Mouse (Mus musculus): ENCODE measurements around the gene Ehd4.

The Ehd4 gene

GRCm38 (mm10) chr2:120144390-120144789 is 10.0 kb downstream of the Ehd4 start:
- no peak for DNase-seq (ENCODE audit: low read depth, low spot score)

DNA sequence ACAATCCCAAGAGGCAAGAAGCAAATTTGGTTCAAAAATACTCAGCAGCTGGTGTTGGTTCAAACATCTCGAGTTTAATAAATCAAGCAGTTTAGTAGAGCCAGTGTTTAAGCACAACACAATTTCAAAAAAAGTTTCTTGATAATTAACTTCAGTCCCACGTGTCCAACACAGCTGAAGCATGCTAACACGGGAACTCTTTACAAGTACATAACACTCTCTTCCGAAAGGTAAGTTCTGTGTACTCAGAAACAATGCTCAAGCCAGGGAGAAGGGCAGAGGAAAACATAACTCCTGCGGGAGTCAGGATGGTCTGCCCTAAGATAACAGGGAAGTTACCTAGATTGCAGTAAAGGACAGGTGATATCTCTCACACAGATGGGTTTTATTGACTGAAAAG is 12.1 kb downstream of the Ehd4 start:
- no peak for DNase-seq (ENCODE audit: low read depth, low spot score)

GRCm38 (mm10) chr2:120141671-120142070 is 12.7 kb downstream of the Ehd4 start:
- DNase-seq (ENCODE audit: low read depth, low spot score) = no peak

- no peak for DNase-seq (ENCODE audit: low read depth, low spot score)
Observed at GRCm38 (mm10) chr2:120140326-120140725, 14.1 kb downstream of the Ehd4 start.

DNA sequence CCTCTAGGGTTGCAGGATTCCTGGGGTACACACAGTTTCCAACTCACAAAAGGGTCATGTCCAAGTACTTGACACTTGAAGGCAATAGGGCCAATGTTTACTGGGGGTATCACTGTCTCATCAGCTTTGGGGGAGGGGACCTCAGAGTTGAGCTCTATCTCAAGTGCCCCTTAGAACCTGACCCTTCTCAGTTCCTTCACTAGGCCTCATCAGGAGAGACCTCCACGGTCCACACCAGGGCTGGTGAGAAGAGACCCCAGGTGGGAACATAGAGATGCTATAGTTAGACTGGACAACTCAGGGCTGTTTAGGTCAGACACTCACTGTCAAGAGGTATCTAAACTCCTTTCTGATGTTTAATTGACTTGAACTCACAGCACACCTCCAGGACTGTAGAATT is 15.3 kb downstream of the Ehd4 start:
- no peak for DNase-seq (ENCODE audit: low read depth, low spot score)

- DNase-seq (ENCODE audit: low read depth, low spot score) = no peak
Observed at GRCm38 (mm10) chr2:120137281-120137680, 17.1 kb downstream of the Ehd4 start.

GRCm38 (mm10) chr2:120134453-120135075 is 19.8 kb downstream of the Ehd4 start:
- DNase-seq (ENCODE audit: low read depth, low spot score) = no peak

DNA sequence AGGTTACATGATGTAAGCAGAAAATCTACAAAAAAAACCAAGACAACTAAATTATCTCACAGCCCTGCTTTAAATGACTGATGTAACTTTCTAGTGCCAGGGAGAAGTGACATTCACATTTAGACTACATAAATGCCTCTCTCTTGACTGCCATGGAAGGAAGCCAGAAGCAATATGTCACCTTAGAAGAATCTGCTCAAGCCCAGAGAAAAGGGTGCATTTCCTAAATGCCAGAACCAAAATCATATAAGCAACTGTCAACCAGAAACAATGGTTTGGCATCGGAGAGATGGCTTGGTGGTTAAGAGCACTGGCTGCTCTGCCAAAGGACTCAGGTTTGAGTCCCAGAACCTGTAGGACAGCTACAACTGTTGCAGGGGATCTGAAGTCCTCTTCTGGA is 22.5 kb downstream of the Ehd4 start:
- no peak for DNase-seq (ENCODE audit: low read depth, low spot score)

GRCm38 (mm10) chr2:120129252-120129908 is 25.0 kb downstream of the Ehd4 start:
- no peak for DNase-seq (ENCODE audit: low read depth, low spot score)

- no peak for DNase-seq (ENCODE audit: low read depth, low spot score)
Observed at GRCm38 (mm10) chr2:120128611-120129051, 25.8 kb downstream of the Ehd4 start.

DNA sequence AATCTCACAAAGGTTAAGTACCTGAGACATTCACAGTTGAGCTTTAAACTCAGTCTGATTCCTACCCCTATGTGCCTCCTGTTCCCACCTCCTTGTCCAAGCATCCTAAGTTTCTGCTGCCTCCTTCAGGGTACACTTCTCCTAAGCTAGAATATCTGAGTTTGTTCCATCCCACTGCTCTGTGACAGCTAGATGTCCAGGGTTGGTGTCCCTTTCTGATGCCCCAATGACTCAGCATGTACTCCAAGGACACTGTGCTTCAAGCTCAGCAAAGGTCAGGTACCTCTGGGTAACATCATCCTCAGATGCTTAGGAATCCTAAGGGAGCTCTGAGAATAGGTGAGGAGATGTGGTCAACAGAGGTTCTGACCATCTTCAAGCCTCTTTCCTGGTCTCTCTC is 26.4 kb downstream of the Ehd4 start:
- no peak for DNase-seq (ENCODE audit: low read depth, low spot score)

DNA sequence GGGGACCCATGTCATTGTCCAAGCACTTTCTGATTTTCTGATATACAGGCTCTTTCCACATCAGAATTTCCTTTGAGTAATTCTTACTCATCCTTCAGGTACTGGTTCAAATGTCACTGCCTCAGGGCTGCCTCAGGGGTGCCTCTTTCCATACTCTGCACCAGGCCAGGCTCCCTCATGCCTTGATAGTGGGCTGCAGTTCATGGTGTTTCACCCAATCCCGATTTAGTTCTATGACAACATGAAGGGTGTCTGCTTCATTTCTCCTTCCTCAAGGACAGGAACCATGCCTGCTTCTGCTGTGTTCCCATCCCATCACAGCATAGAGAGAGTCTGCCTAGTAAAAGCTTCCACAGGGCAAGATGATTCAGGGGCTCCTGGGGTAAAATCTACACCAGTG is 27.5 kb downstream of the Ehd4 start:
- DNase-seq (ENCODE audit: low read depth, low spot score) = no peak

DNA sequence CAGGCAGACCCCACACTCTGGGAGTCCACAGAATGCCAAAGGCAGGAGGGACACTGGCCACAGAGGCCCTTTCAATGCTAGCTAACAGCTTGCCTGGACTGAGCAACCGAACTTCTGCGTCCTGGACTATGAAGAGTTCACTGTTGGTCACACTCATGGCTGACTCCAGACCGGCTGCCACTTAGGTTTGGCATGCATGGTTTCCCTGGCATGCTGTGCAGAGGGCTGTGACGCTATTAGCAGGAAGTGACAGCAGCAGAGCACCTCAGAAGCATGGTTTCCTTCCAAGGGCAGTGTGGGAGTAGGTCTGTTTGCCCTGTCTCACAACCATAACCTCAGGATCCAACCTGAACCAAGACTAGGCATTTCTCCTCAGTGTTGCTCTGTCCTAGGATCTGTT is 28.0 kb downstream of the Ehd4 start:
- no peak for DNase-seq (ENCODE audit: low read depth, low spot score)

DNA sequence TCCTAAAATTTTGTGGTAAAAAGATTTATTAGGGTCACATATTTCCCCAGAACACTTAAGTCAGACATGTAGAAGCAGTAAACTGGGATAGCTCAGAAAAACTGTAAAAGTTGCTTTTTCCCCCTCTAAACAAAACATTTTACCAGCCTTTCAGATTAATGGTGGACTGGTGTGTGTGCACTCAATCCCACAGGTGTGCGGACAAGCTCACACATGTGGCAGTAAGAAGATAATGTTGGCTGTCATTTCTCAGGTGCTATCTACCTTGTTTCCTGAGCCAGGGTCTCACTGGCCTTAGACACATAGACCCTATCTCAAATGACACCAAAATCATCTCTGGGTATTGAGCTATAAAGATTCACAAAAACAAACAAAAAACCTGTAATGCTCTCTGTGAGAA is 28.9 kb downstream of the Ehd4 start:
- DNase-seq (ENCODE audit: low read depth, low spot score) = no peak

GRCm38 (mm10) chr2:120124946-120125345 is 29.5 kb downstream of the Ehd4 start:
- DNase-seq (ENCODE audit: low read depth, low spot score) = no peak

GRCm38 (mm10) chr2:120124096-120124495 is 30.3 kb downstream of the Ehd4 start:
- no peak for DNase-seq (ENCODE audit: low read depth, low spot score)

- no peak for DNase-seq (ENCODE audit: low read depth, low spot score)
Observed at GRCm38 (mm10) chr2:120122983-120123382, 31.4 kb downstream of the Ehd4 start.

- DNase-seq (ENCODE audit: low read depth, low spot score) = no peak
Observed at GRCm38 (mm10) chr2:120117346-120117745, 37.1 kb downstream of the Ehd4 start.

- DNase-seq (ENCODE audit: low read depth, low spot score) = no peak
Observed at GRCm38 (mm10) chr2:120116362-120116761, 38.0 kb downstream of the Ehd4 start.

GRCm38 (mm10) chr2:120114977-120115376 is 39.4 kb downstream of the Ehd4 start:
- no peak for DNase-seq (ENCODE audit: low read depth, low spot score)

DNA sequence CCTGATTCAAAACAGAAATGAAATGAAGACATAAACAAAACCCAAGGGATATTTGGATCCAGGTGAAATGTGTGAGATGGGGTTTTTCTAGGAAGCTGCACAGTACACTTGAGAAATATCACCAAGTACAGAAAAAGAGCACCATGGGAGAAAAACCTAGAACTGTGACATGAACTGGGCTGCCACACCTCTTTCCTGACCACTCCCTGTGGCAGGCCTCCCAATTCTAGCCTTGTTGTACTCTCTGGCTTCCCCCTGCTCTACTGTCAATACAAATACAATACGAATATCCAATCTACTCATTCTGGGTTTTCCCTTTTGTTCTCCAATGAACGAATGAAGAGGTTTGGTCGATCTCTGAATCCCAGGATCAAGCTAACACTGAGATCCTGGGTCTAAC is 40.4 kb downstream of the Ehd4 start:
- no peak for DNase-seq (ENCODE audit: low read depth, low spot score)

GRCm38 (mm10) chr2:120113476-120113875 is 40.9 kb downstream of the Ehd4 start:
- DNase-seq (ENCODE audit: low read depth, low spot score) = no peak

DNA sequence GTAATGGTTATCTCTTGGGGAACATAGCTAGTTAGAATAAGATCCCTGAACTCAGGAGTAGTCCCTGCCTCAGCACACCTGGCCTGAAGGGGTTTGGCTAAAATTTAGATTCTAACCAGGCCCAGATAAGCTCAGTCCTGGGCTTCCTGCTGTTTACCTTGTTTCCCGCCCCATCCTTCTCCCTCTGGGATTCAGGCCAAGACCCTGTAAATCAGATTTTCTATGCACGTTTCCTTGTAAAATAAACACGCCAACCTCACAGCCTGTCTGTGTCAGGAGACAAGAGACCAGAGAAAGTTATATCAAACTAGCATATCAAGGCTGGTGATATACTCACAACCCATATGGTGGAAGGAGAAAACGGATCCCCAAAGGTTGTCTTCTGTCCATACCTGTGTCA is 42.8 kb downstream of the Ehd4 start:
- no peak for DNase-seq (ENCODE audit: low read depth, low spot score)

GRCm38 (mm10) chr2:120111172-120111571 is 43.2 kb downstream of the Ehd4 start:
- no peak for DNase-seq (ENCODE audit: low read depth, low spot score)
